Mouse (Mus musculus) MEL (cell line): ENCODE results near the gene Ncoa5. TPM values are rescaled to one million over a fixed set of nuclear protein-coding genes. Genes with fewer than 3 reads are reported as not detected.

ENCODE experiments used
- DNase-seq: peaks from one replicate; pipeline ENCODE4 v3.0.0; 2011; ENCODE audit warnings: low read depth, low spot score
- H3K27ac ChIP-seq: 2 replicates; pipeline ENCODE4 v1.5.1; 2012; ENCODE audit warnings: low read depth, mild to moderate bottlenecking, control low read depth, low read length, moderate library complexity; ENCODE audit not compliant: control insufficient read depth
- H3K27me3 ChIP-seq, 2 experiments: fragments of 150-350 bp in 1 of 2; sonication (generic) in 1 of 2; 2 replicates each; pipeline ENCODE4 v1.6.1; 2012; ENCODE audit warnings: low read length in 2 of 2, mild to moderate bottlenecking in 2 of 2, improper control_type of control experiment in 1 of 2, moderate library complexity in 1 of 2; ENCODE audit not compliant: insufficient read depth in 2 of 2, control insufficient read depth in 1 of 2
- H3K36me3 ChIP-seq, 2 experiments: 2 replicates each; pipeline ENCODE4 v1.6.1; 2012 to 2014; ENCODE audit warnings: low read length in 2 of 2, improper control_type of control experiment in 1 of 2, inconsistent platforms in 1 of 2, mild to moderate bottlenecking in 1 of 2; ENCODE audit not compliant: insufficient read depth in 2 of 2, control insufficient read depth in 1 of 2
- H3K4me1 ChIP-seq, 2 experiments: fragments of 150-350 bp in 1 of 2; sonication (generic) in 1 of 2; 2 replicates each; pipeline ENCODE4 v1.6.1; 2012; ENCODE audit warnings: low read length in 2 of 2, improper control_type of control experiment in 1 of 2, mild to moderate bottlenecking in 1 of 2; ENCODE audit not compliant: insufficient read depth in 2 of 2, control insufficient read depth in 1 of 2
- H3K4me3 ChIP-seq, 2 experiments: fragments of 150-350 bp in 1 of 2; sonication (generic) in 1 of 2; 2 replicates each; pipeline ENCODE4 v1.5.1; 2012; ENCODE audit warnings: low read depth in 2 of 2, low read length in 2 of 2, mild to moderate bottlenecking in 2 of 2, moderate library complexity in 2 of 2, control low read depth in 1 of 2, improper control_type of control experiment in 1 of 2; ENCODE audit not compliant: control insufficient read depth in 1 of 2, insufficient read depth in 1 of 2
- H3K79me2 ChIP-seq: 2 replicates; pipeline ENCODE4 v1.6.1; 2012; ENCODE audit warnings: mild to moderate bottlenecking, low read length, moderate library complexity; ENCODE audit not compliant: control insufficient read depth, poor library complexity, insufficient read depth
- H3K9ac ChIP-seq: 2 replicates; pipeline ENCODE4 v1.6.1; 2012; ENCODE audit warnings: low read depth, mild to moderate bottlenecking, control low read depth, low read length, moderate library complexity; ENCODE audit not compliant: control insufficient read depth, poor library complexity, severe bottlenecking
- H3K9me3 ChIP-seq: fragments of 150-350 bp; sonication (generic); replicated peaks from 2 replicates; pipeline ENCODE4 v1.6.1; 2012; ENCODE audit warnings: mild to moderate bottlenecking, low read length, improper control_type of control experiment, moderate library complexity; ENCODE audit not compliant: insufficient read depth
- CHD2 ChIP-seq: IDR thresholded peaks from 2 replicates; pipeline ENCODE4 v1.6.1; 2011; ENCODE audit warnings: low read length, improper control_type of control experiment
- CTCF ChIP-seq, 3 experiments: IDR thresholded peaks in 2 of 3; conservative IDR thresholded peaks in 1 of 3; 2 replicates each; pipeline ENCODE4 v1.5.1; 2011 to 2012; ENCODE audit warnings: low read length in 3 of 3, low read depth in 2 of 3, mild to moderate bottlenecking in 2 of 3, improper control_type of control experiment in 1 of 3, inconsistent platforms in 1 of 3, mixed read lengths in 1 of 3, moderate library complexity in 1 of 3; ENCODE audit not compliant: control insufficient read depth in 1 of 3, insufficient read depth in 1 of 3, poor library complexity in 1 of 3, severe bottlenecking in 1 of 3
- ETS1 ChIP-seq: IDR thresholded peaks from 2 replicates; pipeline ENCODE4 v1.6.1; 2012; ENCODE audit warnings: low read depth, mild to moderate bottlenecking, inconsistent platforms, low read length, improper control_type of control experiment, moderate library complexity
- GATA1 ChIP-seq: IDR thresholded peaks from 2 replicates; pipeline ENCODE4 v1.6.1; 2011; ENCODE audit warnings: low read depth, low read length, improper control_type of control experiment
- HCFC1 ChIP-seq: IDR thresholded peaks from 2 replicates; pipeline ENCODE4 v1.6.1; 2012; ENCODE audit warnings: low read depth, mild to moderate bottlenecking, inconsistent platforms, low read length, improper control_type of control experiment, moderate library complexity
- JUND ChIP-seq: IDR thresholded peaks from 2 replicates; pipeline ENCODE4 v1.6.1; 2011; ENCODE audit warnings: low read depth, mild to moderate bottlenecking, improper control_type of control experiment, low read length
- KAT2A ChIP-seq: conservative IDR thresholded peaks from 2 replicates; pipeline ENCODE4 v1.6.1; 2012; ENCODE audit warnings: low read depth, low read length, improper control_type of control experiment, inconsistent platforms
- MEF2A ChIP-seq: IDR thresholded peaks from 2 replicates; pipeline ENCODE4 v1.6.1; 2014; ENCODE audit warnings: low read depth, mild to moderate bottlenecking, inconsistent platforms, low read length, improper control_type of control experiment; ENCODE audit not compliant: poor library complexity, insufficient replicate concordance, severe bottlenecking; ENCODE audit errors: extremely low read depth
- MXI1 ChIP-seq: IDR thresholded peaks from 2 replicates; pipeline ENCODE4 v1.6.1; 2011; ENCODE audit warnings: mild to moderate bottlenecking, low read depth, low read length, improper control_type of control experiment
- MYC ChIP-seq: IDR thresholded peaks from 2 replicates; pipeline ENCODE4 v1.6.1; 2011; ENCODE audit warnings: low read depth, mild to moderate bottlenecking, low read length, improper control_type of control experiment, moderate library complexity
- NELFE ChIP-seq: IDR thresholded peaks from 2 replicates; pipeline ENCODE4 v1.6.1; 2011; ENCODE audit warnings: low read depth, low read length, improper control_type of control experiment
- NRF1 ChIP-seq: IDR thresholded peaks from 2 replicates; pipeline ENCODE4 v1.6.1; 2014; ENCODE audit warnings: low read depth, mild to moderate bottlenecking, inconsistent platforms, low read length, improper control_type of control experiment, moderate library complexity; ENCODE audit not compliant: poor library complexity, insufficient read depth, severe bottlenecking
- RAD21 ChIP-seq: IDR thresholded peaks from 2 replicates; pipeline ENCODE4 v1.6.1; 2011; ENCODE audit warnings: mild to moderate bottlenecking, low read depth, low read length, improper control_type of control experiment
- SMC3 ChIP-seq: IDR thresholded peaks from 2 replicates; pipeline ENCODE4 v1.6.1; 2011; ENCODE audit warnings: low read depth, low read length, improper control_type of control experiment
- TBP ChIP-seq: IDR thresholded peaks from 2 replicates; pipeline ENCODE4 v1.8.0; 2011; ENCODE audit warnings: low read depth, low read length, improper control_type of control experiment
- TCF12 ChIP-seq: IDR thresholded peaks from 2 replicates; pipeline ENCODE4 v1.6.1; 2014; ENCODE audit warnings: low read depth, mild to moderate bottlenecking, inconsistent platforms, low read length, improper control_type of control experiment, moderate library complexity
- USF2 ChIP-seq, 2 experiments: IDR thresholded peaks; 2 replicates each; pipeline ENCODE4 v1.6.1; 2011 to 2012; ENCODE audit warnings: improper control_type of control experiment in 2 of 2, low read length in 2 of 2, borderline replicate concordance in 1 of 2, inconsistent platforms in 1 of 2, low read depth in 1 of 2, mild to moderate bottlenecking in 1 of 2; ENCODE audit not compliant: insufficient read depth in 1 of 2
- ZC3H11A ChIP-seq: IDR thresholded peaks from 2 replicates; pipeline ENCODE4 v1.6.1; 2012; ENCODE audit warnings: low read depth, mild to moderate bottlenecking, inconsistent platforms, low read length, improper control_type of control experiment
- ZKSCAN1 ChIP-seq: IDR thresholded peaks from 2 replicates; pipeline ENCODE4 v1.6.1; 2012; ENCODE audit warnings: low read depth, mild to moderate bottlenecking, inconsistent platforms, low read length, improper control_type of control experiment, moderate library complexity
- ZNF384 ChIP-seq: IDR thresholded peaks from 2 replicates; pipeline ENCODE4 v1.6.1; 2012; ENCODE audit warnings: low read depth, mild to moderate bottlenecking, inconsistent platforms, low read length, improper control_type of control experiment
- polyA plus RNA-seq, 2 experiments: library from polyadenylated mRNA; stranded (reverse) in 1 of 2; unstranded in 1 of 2; fragments of >175 nt in 1 of 2; fragments of >200 nt in 1 of 2; gene quantifications; 2 replicates each; pipeline versions ENCODE4 v1.2.1 to v1.2.4; 2012; ENCODE audit warnings: low replicate concordance in 2 of 2, low read depth in 1 of 2; ENCODE audit not compliant: insufficient read length in 2 of 2, insufficient read depth in 1 of 2, missing spikeins in 1 of 2
- total RNA-seq: library from RNA; depleted of rRNA; stranded (reverse); fragments of 300-350 nt; gene quantifications from 2 replicates; pipeline ENCODE4 v1.2.3, GENCODE M21; 2012

Ncoa5 gene
- total and polyA plus RNA-seq, 3 experiments, result 35.8 to 76.6 (median 61.0) TPM

DNA sequence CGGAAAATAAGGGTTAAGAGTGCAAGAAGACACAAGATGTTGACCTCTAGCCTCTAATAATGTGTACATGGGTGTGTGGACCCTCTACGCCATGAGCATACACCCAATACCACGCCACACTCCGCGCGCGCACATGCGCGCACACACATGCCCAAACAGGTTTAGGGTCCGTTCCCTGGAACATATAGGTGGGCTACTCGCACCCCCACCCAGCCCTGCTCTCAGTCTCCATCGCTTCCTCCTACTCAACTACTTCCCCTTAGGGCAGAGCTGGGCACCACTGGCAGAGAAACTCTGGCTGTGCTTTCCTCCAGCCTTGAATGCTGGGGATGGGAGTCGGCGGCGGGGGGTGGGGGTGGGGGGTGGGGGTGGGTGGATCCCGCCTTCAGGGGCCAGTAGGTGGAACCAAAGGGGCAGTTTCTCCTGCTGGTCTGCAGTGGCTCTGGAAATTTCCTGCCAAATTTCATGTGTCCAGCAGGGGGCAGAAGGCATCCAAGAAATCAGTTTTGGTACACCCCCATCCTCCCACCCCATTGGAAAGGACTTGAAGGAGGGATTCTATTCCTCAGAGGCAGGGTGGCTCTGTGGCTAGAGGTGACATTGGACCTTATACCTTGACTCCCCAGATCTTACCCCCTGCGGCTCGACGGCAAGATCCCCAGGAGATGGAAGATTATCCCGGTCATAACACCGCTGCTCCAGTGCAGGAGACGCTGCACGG is 35.6 kb upstream of the Ncoa5 start:
- Histone ChIP-seq H3K9me3 (no peaks in the 10 kb centered on the region), H3K4me3 (no peak overlapping the region), H3K4me1 (no peaks in the 10 kb centered on the region), H3K9ac (no peak overlapping the region), H3K27ac (no peak overlapping the region), H3K36me3 (no peaks in the 10 kb centered on the region), H3K27me3 (no peaks in the 10 kb centered on the region), H3K79me2 (no peaks in the 10 kb centered on the region)
- TF ChIP-seq ZNF384, result no peak
- TF ChIP-seq CTCF (IDR thresholded peaks at IDR 0.05 in 2 of 3, conservative IDR thresholded peaks at IDR 0.05 in 1 of 3; ENCODE audit: control insufficient read depth in 1 of 3, insufficient read depth in 1 of 3, low read depth in 2 of 3, low read length in 3 of 3, poor library complexity in 1 of 3, severe bottlenecking in 1 of 3), result peak; percentile 51 to 79 (median 67)
- TF ChIP-seq RAD21, result peak; percentile 70
- TF ChIP-seq SMC3, result peak; percentile 69
- TF ChIP-seq NELFE, result no peak
- TF ChIP-seq MEF2A, result no peak
- TF ChIP-seq HCFC1, result no peak
- peak; percentile 35 for TF ChIP-seq ZC3H11A
- no peak for TF ChIP-seq GATA1
- DNase-seq, result peak; percentile 47

- H3K4me1 ChIP-seq, result no peaks in the 10 kb centered on the region
- TF ChIP-seq KAT2A, result no peak
- TF ChIP-seq CTCF (IDR thresholded peaks at IDR 0.05 in 2 of 3, conservative IDR thresholded peaks at IDR 0.05 in 1 of 3; ENCODE audit: control insufficient read depth in 1 of 3, insufficient read depth in 1 of 3, low read depth in 2 of 3, low read length in 3 of 3, poor library complexity in 1 of 3, severe bottlenecking in 1 of 3), result no peak
- TF ChIP-seq MXI1, result no peak
- TF ChIP-seq ZKSCAN1, result no peak
- TF ChIP-seq USF2 (IDR thresholded peaks at IDR 0.05; ENCODE audit: borderline replicate concordance in 1 of 2, insufficient read depth in 1 of 2, low read depth in 1 of 2, low read length in 2 of 2), result no peak
- TF ChIP-seq NRF1, result no peak
- TF ChIP-seq MEF2A, result no peak
- no peak for TF ChIP-seq ZC3H11A
- TF ChIP-seq JUND, result no peak
- no peak for TF ChIP-seq TCF12
- TF ChIP-seq ETS1, result no peak
- no peak for TF ChIP-seq MYC
- no peak for TF ChIP-seq TBP
- no peak for TF ChIP-seq CHD2
- no peak overlapping the region for H3K27ac ChIP-seq
- no peaks in the 10 kb centered on the region for H3K36me3 ChIP-seq
- H3K9ac ChIP-seq, result no peak overlapping the region
- no peak for DNase-seq
- H3K9me3 ChIP-seq, result no peaks in the 10 kb centered on the region
- H3K27me3 ChIP-seq, result no peaks in the 10 kb centered on the region
- no peaks in the 10 kb centered on the region for H3K79me2 ChIP-seq
- H3K4me3 ChIP-seq, result no peak overlapping the region
Measured at GRCm38 (mm10) chr2:165068806-165069205, 34.1 kb upstream of the Ncoa5 start.
